Mouse (Mus musculus): ENCODE results near the gene Ythdf2.
A peak's percentile ranks its signal among the peaks of the same experiment; 100 is the strongest.

Ythdf2 gene

GRCm38 (mm10) chr4:132210325-132210724 lies 1.8 kb downstream of the Ythdf2 start:
- DNase-seq (ENCODE audit: low spot score in 2 of 2): no peak

GRCm38 (mm10) chr4:132209299-132209698 lies 2.8 kb downstream of the Ythdf2 start:
- no peak for DNase-seq (ENCODE audit: low spot score in 2 of 2)

- no peak for DNase-seq (ENCODE audit: low spot score in 2 of 2)
These were observed 4.8 kb downstream of the Ythdf2 start for GRCm38 (mm10) chr4:132207280-132207679.

GRCm38 (mm10) chr4:132198771-132199170 lies 13.3 kb downstream of the Ythdf2 start:
- DNase-seq (ENCODE audit: low spot score in 2 of 2): no peak

DNA sequence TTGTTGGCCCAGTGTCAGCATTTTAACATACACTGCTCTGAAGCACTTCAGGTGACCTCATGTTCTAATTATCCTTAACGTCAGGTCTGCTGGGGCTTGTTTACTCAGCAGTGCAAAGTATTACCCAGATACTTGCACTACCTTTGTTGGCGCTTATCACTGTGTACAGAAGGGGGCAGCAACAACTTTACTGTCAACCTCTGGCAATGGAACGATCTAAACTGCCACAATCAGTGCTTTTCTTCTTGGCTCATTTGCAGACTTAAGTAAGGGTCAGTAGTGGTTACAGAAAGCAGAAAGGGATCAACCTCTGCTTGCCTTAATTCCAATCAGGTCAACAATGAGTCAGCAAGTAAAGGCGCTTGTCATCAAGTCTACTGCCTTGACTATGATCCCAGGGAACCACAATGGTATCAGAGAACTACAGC lies 13.8 kb downstream of the Ythdf2 start:
- no peak for DNase-seq (ENCODE audit: low spot score in 2 of 2)

DNA sequence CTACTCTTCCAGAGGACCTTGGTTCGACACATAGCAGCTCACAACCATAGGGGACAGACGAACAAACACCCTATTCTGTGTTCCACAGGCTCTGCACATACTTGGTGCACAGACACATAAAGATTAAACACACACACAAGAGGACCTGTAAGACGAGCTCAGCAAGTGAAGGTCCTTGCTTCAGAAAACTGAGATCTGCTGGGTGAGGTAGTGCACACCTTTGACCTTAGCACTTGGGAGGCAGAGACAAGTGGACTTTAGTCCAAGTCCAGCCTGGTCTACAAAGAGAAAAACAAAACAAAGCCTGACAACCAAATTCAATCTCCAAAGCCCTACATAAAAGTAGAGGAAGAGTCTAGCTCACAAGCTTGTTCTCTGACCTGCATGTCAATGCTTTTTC lies 17.1 kb downstream of the Ythdf2 start:
- DNase-seq (ENCODE audit: low spot score in 2 of 2): no peak

GRCm38 (mm10) chr4:132194373-132194772 lies 17.7 kb downstream of the Ythdf2 start:
- no peak for DNase-seq (ENCODE audit: low spot score in 2 of 2)

- DNase-seq (ENCODE audit: low spot score in 2 of 2): no peak
These were observed 24.2 kb downstream of the Ythdf2 start for GRCm38 (mm10) chr4:132187826-132188401.

DNA sequence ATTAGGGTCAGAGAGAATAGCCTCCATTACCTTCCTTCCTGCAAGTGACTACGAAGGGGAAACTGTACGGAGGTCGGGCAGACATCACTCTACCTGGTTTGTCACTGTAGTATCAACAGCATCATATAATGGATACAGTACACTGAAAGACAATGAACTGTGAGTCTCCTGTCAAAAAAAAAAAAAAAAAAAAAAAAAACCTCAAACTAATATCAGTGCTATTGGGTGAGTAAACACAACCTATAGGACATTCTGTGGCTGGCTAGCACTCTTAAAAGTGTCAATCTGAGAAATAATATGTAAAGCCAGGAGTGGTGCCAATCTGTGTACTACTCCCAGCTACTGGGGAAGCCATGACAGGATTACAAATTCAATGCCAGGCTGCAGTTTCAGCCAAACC lies 28.9 kb downstream of the Ythdf2 start:
- no peak for DNase-seq (ENCODE audit: low spot score in 2 of 2)

GRCm38 (mm10) chr4:132181721-132182658 lies 30.1 kb downstream of the Ythdf2 start:
- no peak for DNase-seq (ENCODE audit: low spot score in 2 of 2)

GRCm38 (mm10) chr4:132180710-132181109 lies 31.4 kb downstream of the Ythdf2 start:
- DNase-seq (ENCODE audit: low spot score in 2 of 2): peak in 1 of 2 experiments; percentile 61

GRCm38 (mm10) chr4:132178630-132179059 lies 33.5 kb downstream of the Ythdf2 start:
- peak; percentile 72 to 74 for DNase-seq (ENCODE audit: low spot score in 2 of 2)

- no peak for DNase-seq (ENCODE audit: low spot score in 2 of 2)
These were observed 35.6 kb downstream of the Ythdf2 start for GRCm38 (mm10) chr4:132176474-132176873.

GRCm38 (mm10) chr4:132170891-132171290 lies 41.2 kb downstream of the Ythdf2 start:
- DNase-seq (ENCODE audit: low spot score in 2 of 2): peak; percentile 53 to 70

- DNase-seq (ENCODE audit: low spot score in 2 of 2): no peak
These were observed 42.3 kb downstream of the Ythdf2 start for GRCm38 (mm10) chr4:132169761-132170160.

DNA sequence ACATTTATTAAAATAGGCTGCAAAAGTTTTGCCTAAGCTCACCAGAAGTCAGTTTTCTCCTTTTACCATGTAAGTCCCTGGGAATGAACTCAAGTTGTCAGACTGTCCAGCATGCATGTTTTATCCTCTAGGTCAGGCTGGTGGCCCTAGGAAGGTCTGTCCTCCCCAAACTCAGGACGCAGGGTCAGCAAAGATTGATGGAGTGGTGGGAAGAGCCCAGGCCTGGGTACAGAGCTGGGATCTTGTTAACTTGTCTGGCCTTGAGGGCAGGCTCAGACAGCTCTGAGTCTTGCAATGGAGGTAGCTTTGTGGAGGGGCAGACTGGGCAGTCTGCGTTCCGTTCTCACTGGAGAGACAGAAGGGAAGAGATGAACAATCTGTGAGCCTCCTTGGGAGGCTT lies 42.8 kb downstream of the Ythdf2 start:
- no peak for DNase-seq (ENCODE audit: low spot score in 2 of 2)

DNA sequence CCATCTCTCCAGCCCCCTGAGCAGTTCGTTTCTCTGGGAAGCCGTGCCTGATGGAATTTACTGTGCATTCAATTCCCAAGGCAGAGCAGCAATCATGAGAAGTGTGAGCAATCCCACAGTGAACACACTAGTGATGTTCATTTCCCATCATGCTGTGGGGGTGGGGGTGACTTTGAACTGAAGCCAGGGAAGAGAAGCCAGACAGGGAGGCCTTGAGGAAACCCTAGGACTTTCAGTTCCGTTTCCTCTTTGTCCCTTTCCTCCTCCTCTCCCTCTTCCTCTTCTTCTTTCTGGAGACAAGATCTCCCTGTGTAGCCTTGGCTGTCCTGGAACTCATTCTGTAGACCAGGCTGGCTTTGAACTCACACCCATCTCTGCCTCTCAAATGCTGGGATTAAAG lies 44.7 kb downstream of the Ythdf2 start:
- no peak for DNase-seq (ENCODE audit: low spot score in 2 of 2)

- DNase-seq (ENCODE audit: low spot score in 2 of 2): no peak
These were observed 45.5 kb downstream of the Ythdf2 start for GRCm38 (mm10) chr4:132166350-132167290.

- DNase-seq (ENCODE audit: low spot score in 2 of 2): peak; percentile 66 to 69
These were observed 46.4 kb downstream of the Ythdf2 start for GRCm38 (mm10) chr4:132165691-132166090.

- peak in 1 of 2 experiments; percentile 8 for DNase-seq (ENCODE audit: low spot score in 2 of 2)
These were observed 55.0 kb downstream of the Ythdf2 start for GRCm38 (mm10) chr4:132156941-132157622.
